Mouse (Mus musculus): ENCODE data around the gene Sp6. TPM values are rescaled to one million over a fixed set of nuclear protein-coding genes. Genes with fewer than 3 reads are reported as not detected.
A peak's percentile ranks its signal among the peaks of the same experiment; 100 is the strongest.

Sp6 gene
- total RNA-seq, 2 experiments from 2014 or later = not detected

GRCm38 (mm10) chr11:97018583-97019344, 5.6 kb downstream of the Sp6 start:
- DNase-seq = no peak
- intact Hi-C loops (cut with DNase I) = no loop called here

DNA sequence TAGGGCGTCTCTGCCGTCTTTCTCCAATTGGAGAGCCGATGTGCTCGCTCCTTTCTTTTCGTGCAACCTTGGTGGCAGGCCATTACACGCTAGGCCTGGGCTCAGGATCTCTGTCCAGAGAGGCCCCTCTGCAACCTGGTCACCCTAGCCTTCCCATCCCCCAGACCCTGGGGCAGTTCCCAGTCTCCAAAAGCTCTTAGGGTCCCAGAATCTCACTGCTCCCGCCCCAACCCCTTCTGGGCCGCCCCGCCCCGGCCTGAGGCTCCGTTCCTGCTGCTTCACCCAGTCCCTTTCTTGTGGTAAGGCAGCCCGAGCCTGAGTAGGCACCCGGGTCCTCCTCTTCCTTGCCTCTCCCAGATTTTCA, 6.1 kb downstream of the Sp6 start:
- intact Hi-C loops (cut with DNase I) = no loop called here

GRCm38 (mm10) chr11:97021121-97021765, 8.0 kb downstream of the Sp6 start:
- no peak for DNase-seq
- intact Hi-C loops (cut with DNase I) = no loop called here

More for the DNA sequence above, 6.1 kb downstream of the Sp6 start:
- DNase-seq = no peak

- intact Hi-C loops (cut with DNase I) = loop anchor here (1.0 kb wide), 1 partner anchor 41 kb away; no protein-coding TSS in a partner anchor
Measured at GRCm38 (mm10) chr11:97021873-97022484, 8.8 kb downstream of the Sp6 start.

GRCm38 (mm10) chr11:97024977-97025376, 11.8 kb downstream of the Sp6 start:
- DNase-seq = no peak
- intact Hi-C loops (cut with DNase I) = loop anchor here (2.0 kb wide), 1 partner anchor 106 kb away; no protein-coding TSS in a partner anchor

More at GRCm38 (mm10) chr11:97021873-97022484, 8.8 kb downstream of the Sp6 start:
- peak; percentile 66 to 67 for DNase-seq

- peak; percentile 75 to 77 for DNase-seq
- intact Hi-C loops (cut with DNase I) = loop anchor here (2.0 kb wide), 1 partner anchor 107 kb away; no protein-coding TSS in a partner anchor
Measured at GRCm38 (mm10) chr11:97025721-97026344, 12.6 kb downstream of the Sp6 start.

DNA sequence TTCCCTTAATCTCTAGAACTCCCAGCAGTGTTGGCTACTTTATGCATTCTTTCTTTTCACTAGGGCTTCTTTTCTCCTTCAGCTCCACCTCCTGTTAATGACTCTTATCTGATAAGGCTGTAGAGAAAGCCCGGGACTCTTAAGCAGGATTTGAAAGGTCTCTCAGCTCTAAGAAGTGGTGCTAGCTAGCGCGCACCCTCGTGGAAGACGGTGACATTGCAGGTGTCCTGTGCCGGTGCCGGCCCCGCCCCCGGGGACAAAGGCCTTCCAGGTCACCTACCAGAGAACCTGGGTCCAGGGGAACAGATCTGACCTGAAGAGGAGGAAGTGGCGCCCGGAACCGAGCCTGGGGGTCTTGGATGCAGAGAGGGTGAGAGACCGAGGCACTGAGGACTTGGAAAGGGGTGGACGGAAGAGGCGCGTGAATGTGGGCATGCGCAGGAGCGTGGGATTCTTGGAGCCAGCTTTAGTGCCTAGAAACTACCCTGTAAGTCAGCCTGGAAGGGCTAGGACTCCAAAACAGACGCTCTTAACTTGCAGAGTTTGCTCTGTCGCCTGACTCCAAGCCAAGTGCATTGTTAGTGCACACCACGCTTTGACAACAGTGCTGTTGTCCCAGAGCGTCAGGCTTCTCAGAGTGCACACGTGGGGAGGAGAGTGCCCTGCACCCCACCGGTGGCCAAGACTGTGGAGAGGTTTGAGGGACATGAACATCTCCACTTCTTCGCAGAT, 16.7 kb downstream of the Sp6 start, which contains the start of gene Scrn2:
Gene Scrn2 (plus strand): TSS at position 253 of the 732 bp plus-strand sequence.
- peak; percentile 69 to 84 for DNase-seq
- intact Hi-C loops (cut with DNase I) = no loop called here

DNA sequence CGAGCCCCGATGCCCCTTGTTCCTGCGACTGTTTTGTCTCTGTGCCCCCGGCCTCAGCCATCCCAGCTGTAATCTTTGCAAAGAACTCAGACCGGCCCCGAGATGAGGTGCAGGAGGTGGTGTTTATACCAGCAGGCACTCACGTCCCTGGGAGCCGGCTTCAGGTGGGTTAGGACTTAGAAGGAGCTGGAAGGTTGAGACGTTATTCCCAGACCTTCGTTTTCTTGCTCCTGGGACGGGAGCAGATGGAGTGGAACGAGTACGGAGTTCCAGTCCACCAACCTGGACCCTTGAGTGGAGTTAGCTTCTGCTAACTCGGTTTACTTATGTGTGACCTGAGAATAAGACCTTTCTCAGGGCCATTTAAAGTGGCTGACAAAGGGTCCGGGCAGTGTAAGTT, 17.2 kb downstream of the Sp6 start:
- intact Hi-C loops (cut with DNase I) = no loop called here
- no peak for DNase-seq

DNA sequence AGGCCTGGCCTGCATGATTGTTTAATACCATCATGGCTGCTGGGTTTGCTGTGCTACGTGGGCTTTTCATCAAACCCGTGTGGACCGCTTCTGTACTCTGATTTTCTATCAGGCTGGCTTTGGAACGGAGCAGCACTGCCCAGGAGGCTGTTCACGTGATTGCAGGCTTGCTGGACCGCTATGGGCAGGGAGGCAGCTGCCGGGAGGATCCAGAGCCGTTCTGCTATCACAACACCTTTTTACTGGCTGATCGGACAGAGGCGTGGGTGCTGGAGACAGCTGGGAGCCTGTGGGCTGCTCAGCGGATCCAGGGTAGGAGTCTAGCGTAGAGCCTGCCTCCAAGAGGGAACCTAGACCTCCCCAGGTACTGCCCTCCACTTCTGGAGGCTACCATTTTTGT, 18.8 kb downstream of the Sp6 start:
- no peak for DNase-seq
- intact Hi-C loops (cut with DNase I) = no loop called here

DNA sequence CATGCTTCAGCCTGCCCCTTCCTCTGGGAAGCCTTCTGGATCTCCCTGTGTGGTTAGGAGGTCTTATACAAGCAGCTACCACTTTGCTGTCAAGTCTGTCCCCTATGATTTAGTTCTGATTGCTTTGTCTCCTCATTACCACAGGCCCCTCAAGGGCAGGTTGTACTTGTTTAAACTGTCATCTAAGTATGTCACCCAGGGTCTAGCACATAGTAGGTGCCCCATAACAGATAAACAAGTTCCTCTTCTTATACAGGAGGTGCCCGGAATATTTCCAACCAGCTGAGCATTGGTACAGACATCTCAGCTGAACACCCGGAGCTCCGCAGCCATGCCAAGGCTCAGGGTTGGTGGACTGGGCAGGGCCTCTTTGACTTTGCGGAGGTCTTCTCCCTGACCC, 19.3 kb downstream of the Sp6 start:
- intact Hi-C loops (cut with DNase I) = no loop called here
- no peak for DNase-seq

- no peak for DNase-seq
- intact Hi-C loops (cut with DNase I) = no loop called here
Measured at GRCm38 (mm10) chr11:97033781-97034180, 20.6 kb downstream of the Sp6 start.

- no peak for DNase-seq
- intact Hi-C loops (cut with DNase I) = no loop called here
Measured at GRCm38 (mm10) chr11:97036141-97036540, 22.9 kb downstream of the Sp6 start.

- intact Hi-C loops (cut with DNase I) = no loop called here
- DNase-seq = no peak
Measured at GRCm38 (mm10) chr11:97038881-97039280, 25.7 kb downstream of the Sp6 start.

GRCm38 (mm10) chr11:97040301-97041021, 27.3 kb downstream of the Sp6 start:
- intact Hi-C loops (cut with DNase I) = no loop called here
- DNase-seq = no peak

- DNase-seq = peak; percentile 75 to 87
- intact Hi-C loops (cut with DNase I) = no loop called here
Measured at GRCm38 (mm10) chr11:97041022-97041899, 28.1 kb downstream of the Sp6 start, which contains the start of the genes Lrrc46 and Mrpl10. TSS of gene Lrrc46 (minus strand) at chr11:97041407. TSS of gene Mrpl10 (plus strand) at chr11:97041560.

- no peak for DNase-seq
- intact Hi-C loops (cut with DNase I) = no loop called here
Measured at GRCm38 (mm10) chr11:97044902-97045301, 31.7 kb downstream of the Sp6 start.

- DNase-seq = no peak
- intact Hi-C loops (cut with DNase I) = no loop called here
Measured at GRCm38 (mm10) chr11:97045861-97046260, 32.7 kb downstream of the Sp6 start.

- intact Hi-C loops (cut with DNase I) = no loop called here
- no peak for DNase-seq
Measured at GRCm38 (mm10) chr11:97048090-97048650, 35.0 kb downstream of the Sp6 start.

Measured in gastrocnemius, postnatal 36 days (tissue).